Mouse (Mus musculus): ENCODE data around the gene 1700029I15Rik. TPM values are rescaled to one million over a fixed set of nuclear protein-coding genes. Genes with fewer than 3 reads are reported as not detected.
A peak's percentile ranks its signal among the peaks of the same experiment; 100 is the strongest.

Gene 1700029I15Rik
- polyA plus RNA-seq, 1 experiment from 2014 or later = 1.7 TPM

DNA sequence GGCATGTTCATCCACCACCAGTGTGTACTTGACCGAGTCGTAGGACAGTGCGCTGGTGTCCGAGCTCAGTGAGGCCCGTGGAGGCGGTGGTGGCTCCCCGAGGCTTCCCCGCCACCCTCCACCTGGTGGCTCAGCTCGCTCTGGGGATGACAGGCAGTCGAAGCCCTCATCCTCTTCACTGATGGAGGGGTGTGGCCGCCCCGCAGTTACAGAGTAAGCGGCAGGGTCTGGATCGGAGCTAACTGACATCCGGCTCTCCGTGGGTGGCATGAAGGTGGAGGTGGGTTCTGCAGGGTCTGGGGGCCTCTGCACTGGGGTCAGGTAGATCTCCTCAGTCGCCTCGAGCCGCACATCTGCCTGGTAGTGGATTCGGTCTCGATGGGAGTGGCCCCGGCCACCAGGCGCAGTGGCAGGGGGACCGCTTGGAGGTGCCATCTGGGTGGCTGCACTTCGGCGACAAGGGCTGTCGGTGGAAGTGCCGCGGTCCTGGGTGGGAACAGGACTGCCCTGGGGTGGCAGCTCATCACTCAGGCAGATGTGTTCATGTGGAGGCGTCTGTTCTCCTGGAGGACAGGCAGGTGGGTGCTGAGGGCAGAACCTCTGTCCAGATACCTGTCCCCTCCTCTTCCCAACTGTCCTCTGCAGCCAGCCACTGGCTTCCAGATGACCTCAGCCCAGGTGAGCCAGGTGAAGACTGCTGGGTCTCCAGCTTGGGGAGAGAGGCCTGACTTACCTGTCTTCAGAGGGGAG lies 4.7 kb downstream of the 1700029I15Rik start:
- H3K9ac ChIP-seq = no peak overlapping the region
- peaks cover 17% of the 10 kb centered on the region for H3K36me3 ChIP-seq
- no peak overlapping the region for H3K27ac ChIP-seq (ENCODE audit: poor library complexity, severe bottlenecking)
- no peak overlapping the region for H3K4me2 ChIP-seq
- peaks cover 20% of the 10 kb centered on the region for H3K4me1 ChIP-seq (replicated peaks)
- peaks cover 38% of the 10 kb centered on the region for H3K27me3 ChIP-seq (replicated peaks)
- WGBS = 88% methylated on average over 30 of the region's 30 CpGs
- ATAC-seq (ENCODE audit: insufficient number of reproducible peaks, low FRiP score) = no peak
- H3K9me3 ChIP-seq (replicated peaks) = no peaks in the 10 kb centered on the region
- no peak overlapping the region for H3K4me3 ChIP-seq

DNA sequence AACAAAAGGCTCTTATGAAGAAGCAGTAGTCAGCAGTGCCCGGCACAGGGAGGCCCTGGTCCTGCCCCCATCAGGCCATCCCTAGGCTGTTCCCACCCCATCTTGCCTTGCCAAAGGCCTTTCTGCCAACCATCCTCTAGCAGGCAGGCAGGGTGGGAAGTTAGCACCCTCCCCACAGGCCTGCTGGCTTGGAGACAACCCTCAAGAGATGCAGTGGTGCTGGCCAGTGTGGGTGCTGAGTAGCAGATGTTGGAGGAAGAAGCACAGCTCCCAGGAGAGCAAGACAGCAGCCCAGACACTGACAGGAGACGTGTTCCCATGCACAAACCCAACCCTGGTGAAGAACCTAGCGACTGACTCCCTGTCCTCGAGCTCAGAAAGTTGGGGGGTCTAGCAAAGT lies 5.3 kb downstream of the 1700029I15Rik start:
- Histone ChIP-seq H3K27ac (ENCODE audit: poor library complexity, severe bottlenecking) (no peak overlapping the region), H3K9me3 (replicated peaks) (no peaks in the 10 kb centered on the region), H3K27me3 (replicated peaks) (peaks cover 44% of the 10 kb centered on the region), H3K4me3 (no peak overlapping the region), H3K9ac (no peak overlapping the region), H3K4me1 (replicated peaks) (peaks cover 25% of the 10 kb centered on the region), H3K4me2 (no peak overlapping the region), H3K36me3 (peaks cover 16% of the 10 kb centered on the region)
- WGBS = 69% methylated on average over 4 of the region's 4 CpGs
- no peak for ATAC-seq (ENCODE audit: insufficient number of reproducible peaks, low FRiP score)

DNA sequence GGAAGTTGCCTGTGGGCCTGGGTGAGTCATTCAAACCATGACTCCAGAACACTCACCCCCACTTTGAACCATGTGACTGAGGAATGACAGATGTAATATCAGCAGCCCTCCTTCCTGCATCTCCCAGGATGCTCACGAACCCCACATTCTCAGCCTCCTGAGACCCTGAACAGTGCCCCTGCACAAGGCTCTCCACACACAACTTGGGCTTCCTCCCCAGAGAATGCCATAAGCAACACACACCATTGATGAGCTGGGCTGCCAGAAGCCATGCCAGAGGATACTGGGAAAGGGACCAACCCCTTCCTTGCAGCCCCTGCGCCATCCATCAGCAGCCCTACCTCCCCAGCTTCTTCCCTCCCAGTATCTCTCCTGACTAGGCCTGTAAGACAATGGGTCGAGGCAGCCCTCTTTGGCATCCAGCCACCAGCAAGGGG lies 5.8 kb downstream of the 1700029I15Rik start:
- Histone ChIP-seq H3K9me3 (replicated peaks) (no peaks in the 10 kb centered on the region), H3K27me3 (replicated peaks) (peaks cover 49% of the 10 kb centered on the region), H3K36me3 (peaks cover 16% of the 10 kb centered on the region), H3K27ac (ENCODE audit: poor library complexity, severe bottlenecking) (no peak overlapping the region), H3K4me1 (replicated peaks) (peaks cover 25% of the 10 kb centered on the region), H3K4me2 (peak overlapping the region; percentile 92), H3K9ac (peak overlapping the region; percentile 68; the same call in 1 of the 2 replicates), H3K4me3 (peak overlapping the region; percentile 62; the same call in 1 of the 2 replicates)
- 56% methylated on average over 3 of the region's 3 CpGs for WGBS
- ATAC-seq (ENCODE audit: insufficient number of reproducible peaks, low FRiP score) = no peak

DNA sequence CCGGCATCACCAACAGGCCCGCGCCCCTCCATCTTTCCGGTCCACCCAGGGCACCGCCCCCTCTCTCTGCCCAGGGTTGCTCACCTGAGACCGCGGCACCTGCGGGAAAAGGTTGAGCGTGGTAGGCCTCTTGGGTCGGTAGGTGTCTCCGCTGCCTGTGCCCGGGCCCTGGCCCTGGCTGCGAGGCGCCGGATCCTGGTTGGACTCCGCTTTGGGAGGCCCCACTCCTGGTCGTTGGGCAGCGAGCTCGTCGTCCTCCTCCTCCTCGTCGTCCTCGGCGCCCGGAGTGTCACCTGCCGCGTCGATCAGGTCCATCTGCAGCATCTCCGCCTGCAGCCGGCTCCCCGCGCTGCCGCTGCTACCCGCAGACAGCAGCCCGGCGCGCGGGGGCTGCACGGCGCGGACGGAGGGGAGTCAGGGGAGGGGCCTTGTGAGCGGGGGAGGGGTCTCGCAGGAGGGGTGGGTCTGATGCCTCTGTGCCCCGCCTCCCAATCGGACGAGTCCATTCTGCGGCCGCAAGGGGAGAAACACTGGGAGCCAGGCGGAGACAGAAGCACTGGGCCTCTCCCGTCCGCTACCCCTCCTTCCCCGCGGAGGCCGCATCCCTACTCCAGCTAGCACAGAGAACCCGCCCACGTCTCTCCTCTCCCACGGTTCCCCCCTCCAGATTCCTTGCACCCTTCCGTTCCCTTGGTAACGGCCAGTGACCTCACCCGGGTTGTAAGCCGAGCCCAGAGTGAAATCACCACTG lies 6.7 kb downstream of the 1700029I15Rik start:
- Histone ChIP-seq H3K27ac (ENCODE audit: poor library complexity, severe bottlenecking) (no peak overlapping the region), H3K4me3 (peak overlapping the region; percentile 62)
- peak; percentile 80 for ATAC-seq (ENCODE audit: insufficient number of reproducible peaks, low FRiP score)

DNA sequence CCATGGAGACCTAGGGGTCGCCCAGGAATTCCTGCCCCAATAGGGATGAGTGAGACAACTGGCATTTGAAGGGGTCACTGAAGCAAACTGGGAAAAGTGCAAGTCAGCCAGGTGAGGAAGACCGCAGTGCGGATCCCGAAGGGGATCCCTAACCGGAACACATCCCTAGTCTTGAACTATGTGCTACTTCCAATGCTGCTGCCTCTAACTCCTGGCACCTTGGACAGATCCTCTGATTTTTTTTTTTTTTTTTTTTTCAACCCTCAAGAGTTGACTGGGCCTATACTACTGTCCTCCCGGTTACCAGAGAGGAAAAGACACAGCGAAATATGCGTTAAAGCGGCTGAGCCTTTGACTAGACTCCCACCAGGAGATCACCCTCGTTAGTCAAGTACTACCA lies 7.3 kb downstream of the 1700029I15Rik start:
- no peak for ATAC-seq (ENCODE audit: insufficient number of reproducible peaks, low FRiP score)
- Histone ChIP-seq H3K9ac (peak overlapping the region; percentile 68; the same call in 1 of the 2 replicates), H3K4me2 (peak overlapping the region; percentile 92), H3K4me1 (replicated peaks) (peaks cover 25% of the 10 kb centered on the region), H3K27ac (ENCODE audit: poor library complexity, severe bottlenecking) (no peak overlapping the region), H3K9me3 (replicated peaks) (no peaks in the 10 kb centered on the region), H3K27me3 (replicated peaks) (peaks cover 62% of the 10 kb centered on the region), H3K4me3 (peak overlapping the region; percentile 62), H3K36me3 (peaks cover 10% of the 10 kb centered on the region; the same call in 1 of the 2 replicates)
- 7% methylated on average over 10 of the region's 10 CpGs for WGBS

More for the DNA sequence above, 6.7 kb downstream of the 1700029I15Rik start:
- Histone ChIP-seq H3K4me2 (peak overlapping the region; percentile 92), H3K9me3 (replicated peaks) (no peaks in the 10 kb centered on the region), H3K27me3 (replicated peaks) (peaks cover 59% of the 10 kb centered on the region), H3K4me1 (replicated peaks) (peaks cover 25% of the 10 kb centered on the region), H3K36me3 (peaks cover 10% of the 10 kb centered on the region; the same call in 1 of the 2 replicates), H3K9ac (peak overlapping the region; percentile 68)
- under 1% methylated on average over 62 of the region's 62 CpGs for WGBS

DNA sequence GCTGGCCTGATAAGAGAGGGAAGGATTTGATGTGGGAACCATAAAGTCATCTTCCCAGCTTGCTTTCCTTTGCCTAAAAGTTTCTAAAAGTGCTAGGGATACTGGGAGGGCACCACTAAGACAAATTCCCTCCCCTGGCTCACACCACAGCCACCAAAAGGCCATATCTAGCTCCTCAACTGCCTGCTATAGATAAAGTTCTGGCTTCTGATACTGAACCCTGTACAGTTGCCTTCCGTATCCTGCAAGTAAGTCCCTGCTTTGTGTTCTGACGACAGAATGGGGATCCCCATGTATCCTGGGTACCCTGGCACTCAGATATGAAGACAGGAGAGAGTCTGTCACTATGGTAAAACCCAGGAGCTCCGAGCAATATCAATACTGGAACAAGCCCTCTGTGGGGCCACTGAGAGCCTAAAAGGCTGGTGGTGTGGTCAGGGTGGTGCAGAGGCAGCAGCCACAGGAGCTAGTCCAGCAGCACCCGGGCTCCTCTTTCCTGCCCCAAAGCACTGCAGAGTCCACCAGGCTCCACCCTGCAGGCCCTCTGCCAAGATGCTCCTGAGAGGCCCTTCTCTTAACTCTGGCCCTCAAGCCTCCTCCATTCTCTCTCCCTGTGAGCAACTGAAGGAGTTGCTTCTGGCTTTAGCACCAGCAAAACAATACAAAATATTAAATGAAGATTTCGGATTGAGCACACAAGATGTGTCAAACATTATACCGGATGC lies 8.0 kb downstream of the 1700029I15Rik start:
- Histone ChIP-seq H3K27me3 (replicated peaks) (peaks cover 69% of the 10 kb centered on the region), H3K4me2 (no peak overlapping the region), H3K9ac (no peak overlapping the region), H3K4me3 (no peak overlapping the region), H3K9me3 (replicated peaks) (no peaks in the 10 kb centered on the region), H3K36me3 (peaks cover 10% of the 10 kb centered on the region; the same call in 1 of the 2 replicates), H3K27ac (ENCODE audit: poor library complexity, severe bottlenecking) (no peak overlapping the region), H3K4me1 (replicated peaks) (peaks cover 25% of the 10 kb centered on the region)
- no peak for ATAC-seq (ENCODE audit: insufficient number of reproducible peaks, low FRiP score)
- WGBS = 64% methylated on average over 6 of the region's 6 CpGs

DNA sequence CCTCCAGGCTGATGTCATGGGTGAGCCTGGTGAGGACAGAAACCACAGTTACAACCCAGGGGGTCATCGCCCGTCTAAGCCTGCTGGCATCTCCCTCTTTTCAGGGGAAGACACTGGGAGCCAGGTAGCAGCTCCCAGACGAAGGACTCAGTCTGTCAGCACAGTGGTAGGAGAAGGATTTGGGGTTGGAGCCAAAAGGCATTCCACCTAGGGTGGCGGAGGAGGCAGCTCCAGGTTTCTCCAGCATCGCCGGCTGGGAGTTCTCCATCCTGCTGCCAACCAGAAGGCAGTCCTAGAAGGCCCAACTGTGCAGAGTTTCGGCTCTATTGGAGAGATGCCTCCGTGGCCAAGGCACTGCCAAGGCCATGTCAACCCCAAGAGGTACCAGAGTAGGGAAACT lies 8.8 kb downstream of the 1700029I15Rik start:
- Histone ChIP-seq H3K4me3 (no peak overlapping the region), H3K27me3 (replicated peaks) (peaks cover 75% of the 10 kb centered on the region), H3K9me3 (replicated peaks) (no peaks in the 10 kb centered on the region), H3K27ac (ENCODE audit: poor library complexity, severe bottlenecking) (no peak overlapping the region), H3K36me3 (peaks cover 5% of the 10 kb centered on the region; the same call in 1 of the 2 replicates), H3K4me1 (replicated peaks) (peaks cover 25% of the 10 kb centered on the region), H3K9ac (no peak overlapping the region), H3K4me2 (no peak overlapping the region)
- 79% methylated on average over 8 of the region's 8 CpGs for WGBS
- no peak for ATAC-seq (ENCODE audit: insufficient number of reproducible peaks, low FRiP score)

DNA sequence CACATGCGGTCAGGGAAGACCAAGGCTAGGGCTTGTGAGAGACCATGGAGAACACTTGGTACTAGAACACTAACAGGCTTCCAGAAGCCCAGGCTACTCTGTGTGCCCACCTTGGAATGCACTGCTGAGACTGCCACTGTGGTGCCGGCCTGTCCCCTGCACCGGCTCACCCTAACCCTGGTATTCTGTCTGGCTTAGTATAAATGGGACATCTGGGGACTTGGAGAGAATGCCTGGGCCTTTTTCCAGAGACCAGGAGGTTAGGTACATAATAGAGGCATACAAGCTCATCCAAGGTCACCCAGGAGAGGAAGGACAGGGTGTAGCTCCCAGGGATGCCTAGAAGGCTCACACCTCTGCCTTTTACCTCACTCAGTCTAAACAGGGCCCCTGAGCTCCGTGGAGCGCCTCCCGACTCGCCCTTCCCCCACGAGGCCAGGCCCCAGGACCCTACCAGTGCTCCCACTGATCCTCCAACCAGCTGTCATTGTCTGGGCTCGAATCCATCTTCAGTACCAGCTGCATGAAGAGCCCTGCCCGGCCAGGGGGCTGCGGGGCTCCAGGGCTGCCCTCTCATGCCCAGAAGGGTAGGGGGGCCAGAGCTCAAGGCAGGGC lies 9.5 kb downstream of the 1700029I15Rik start:
- no peak for ATAC-seq (ENCODE audit: insufficient number of reproducible peaks, low FRiP score)
- Histone ChIP-seq H3K27ac (ENCODE audit: poor library complexity, severe bottlenecking) (no peak overlapping the region), H3K36me3 (no peaks in the 10 kb centered on the region; the same call in 1 of the 2 replicates), H3K9me3 (replicated peaks) (no peaks in the 10 kb centered on the region), H3K4me2 (peak overlapping the region; percentile 53), H3K27me3 (replicated peaks) (peaks cover 78% of the 10 kb centered on the region), H3K9ac (peak overlapping the region; percentile 35; the same call in 1 of the 2 replicates), H3K4me1 (replicated peaks) (peaks cover 25% of the 10 kb centered on the region), H3K4me3 (peak overlapping the region; percentile 27)
- 33% methylated on average over 11 of the region's 11 CpGs for WGBS

DNA sequence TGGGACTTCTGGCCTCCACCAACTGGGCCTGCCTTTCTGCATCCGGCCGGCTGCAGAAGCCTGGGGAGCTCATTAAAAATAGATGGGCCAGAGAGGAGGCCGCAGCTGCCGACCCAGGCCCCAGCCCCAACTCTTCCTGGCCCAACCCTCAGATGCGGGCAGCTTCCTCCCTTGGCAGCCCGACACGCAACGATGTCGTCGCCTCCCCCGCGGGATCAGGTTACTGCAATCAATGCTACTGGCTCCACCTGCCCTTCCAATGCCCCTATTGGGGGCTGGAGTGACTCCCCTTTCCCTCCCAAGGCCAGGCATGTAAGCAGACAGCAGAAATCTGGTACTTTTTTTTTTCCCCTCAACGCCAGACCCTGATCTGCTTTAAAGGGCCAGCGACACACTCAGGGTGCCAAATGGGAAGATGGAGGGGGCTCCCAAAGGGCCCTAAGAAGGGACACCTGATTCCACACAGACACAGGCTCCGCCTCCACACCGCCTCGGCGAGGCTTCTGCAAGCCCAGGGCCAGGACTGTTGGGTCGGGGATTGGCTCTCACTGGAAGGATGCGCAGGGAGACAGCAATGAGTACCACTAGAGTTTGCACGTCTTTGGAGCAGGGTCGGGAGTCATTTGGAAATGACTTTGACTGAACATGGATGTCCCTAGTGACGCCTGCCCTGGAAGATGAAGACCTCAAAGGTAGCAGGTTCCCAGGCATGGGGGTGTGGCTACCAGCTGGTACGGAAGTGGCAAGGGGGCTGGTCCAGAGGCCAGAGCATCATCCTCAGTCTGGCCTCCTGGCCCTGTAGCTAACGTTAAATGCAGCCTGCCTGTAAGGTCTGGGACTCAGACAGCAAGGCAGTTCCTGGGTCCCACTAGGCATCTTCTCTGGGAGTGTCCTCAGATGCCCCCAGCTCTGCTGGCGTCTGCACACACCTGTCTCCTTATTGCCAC lies 10.3 kb downstream of the 1700029I15Rik start:
- no peak for ATAC-seq (ENCODE audit: insufficient number of reproducible peaks, low FRiP score)
- Histone ChIP-seq H3K27me3 (replicated peaks) (peaks cover 77% of the 10 kb centered on the region), H3K27ac (ENCODE audit: poor library complexity, severe bottlenecking) (no peak overlapping the region), H3K4me1 (replicated peaks) (peaks cover 25% of the 10 kb centered on the region), H3K9me3 (replicated peaks) (no peaks in the 10 kb centered on the region), H3K36me3 (no peaks in the 10 kb centered on the region), H3K4me2 (peak overlapping the region; percentile 53), H3K4me3 (peak overlapping the region; percentile 27), H3K9ac (peak overlapping the region; percentile 35; the same call in 1 of the 2 replicates)
- WGBS = 5% methylated on average over 26 of the region's 26 CpGs

DNA sequence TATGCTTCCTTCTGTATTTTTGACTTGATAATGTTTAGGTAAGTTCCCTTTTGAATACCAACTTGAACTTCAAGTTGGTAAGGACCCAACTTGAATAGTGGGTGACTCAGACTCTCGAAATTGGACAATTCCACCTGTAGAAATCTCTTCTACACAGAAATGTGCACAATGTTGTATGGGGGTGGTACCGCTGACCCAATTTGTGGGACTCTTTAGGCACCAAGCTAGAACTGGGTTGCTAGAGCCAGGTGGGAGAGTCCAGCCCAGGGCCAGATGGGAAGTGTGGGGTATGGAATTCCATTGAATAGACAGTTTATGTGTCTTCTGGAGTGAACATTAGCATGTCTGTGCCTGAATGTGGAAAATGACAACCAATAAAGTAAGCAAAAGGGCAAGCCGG lies 13.2 kb downstream of the 1700029I15Rik start:
- WGBS = 79% methylated on average over 3 of the region's 3 CpGs
- no peak for ATAC-seq (ENCODE audit: insufficient number of reproducible peaks, low FRiP score)

More for the DNA sequence above, 13.2 kb downstream of the 1700029I15Rik start:
- no peaks in the 10 kb centered on the region for H3K9me3 ChIP-seq (replicated peaks)
- no peak overlapping the region for H3K9ac ChIP-seq
- H3K4me1 ChIP-seq (replicated peaks) = peaks cover 12% of the 10 kb centered on the region
- no peaks in the 10 kb centered on the region for H3K36me3 ChIP-seq
- no peak overlapping the region for H3K4me3 ChIP-seq
- no peak overlapping the region for H3K4me2 ChIP-seq
- H3K27me3 ChIP-seq (replicated peaks) = peaks cover 78% of the 10 kb centered on the region
- no peak overlapping the region for H3K27ac ChIP-seq (ENCODE audit: poor library complexity, severe bottlenecking)
